Mouse (Mus musculus) midbrain, embryonic 11.5 days (tissue): ENCODE measurements around the gene T2. TPM values are rescaled to one million over a fixed set of nuclear protein-coding genes. Genes with fewer than 3 reads are reported as not detected.
A peak's percentile ranks its signal among the peaks of the same experiment; 100 is the strongest.

Experiments used
- ATAC-seq: fragments of 200-750 bp; cut with Nextera tagmentation; 2 replicates; pipeline ENCODE4 v1.8.0; 2017; ENCODE audit warnings: moderate TSS enrichment, moderate library complexity; ENCODE audit not compliant: low FRiP score
- DNase-seq: peaks from one replicate; pipeline ENCODE4 v3.0.0; 2015; ENCODE audit warnings: low spot score; ENCODE audit errors: missing footprints
- H3K27ac ChIP-seq: fragments of 300-500 bp; sonication (generic); 2 replicates; pipeline ENCODE4 v1.5.1; 2014; ENCODE audit warnings: low read depth, low read length
- H3K27me3 ChIP-seq: fragments of 300-500 bp; sonication (generic); 2 replicates; pipeline ENCODE4 v1.6.1; 2014; ENCODE audit warnings: mild to moderate bottlenecking, low read length, moderate library complexity, mixed read lengths; ENCODE audit not compliant: control insufficient read depth, insufficient read depth
- H3K36me3 ChIP-seq: fragments of 300-500 bp; sonication (generic); 2 replicates; pipeline ENCODE4 v1.6.1; 2014; ENCODE audit warnings: mild to moderate bottlenecking, low read length, moderate library complexity, mixed read lengths; ENCODE audit not compliant: control insufficient read depth, insufficient read depth
- H3K4me1 ChIP-seq: fragments of 300-500 bp; sonication (generic); 2 replicates; pipeline ENCODE4 v1.6.1; 2014; ENCODE audit warnings: low read length; ENCODE audit not compliant: control insufficient read depth, insufficient read depth
- H3K4me2 ChIP-seq: fragments of 300-500 bp; sonication (generic); 2 replicates; pipeline ENCODE4 v1.6.1; 2014; ENCODE audit warnings: mild to moderate bottlenecking, moderate library complexity
- H3K4me3 ChIP-seq: fragments of 300-500 bp; sonication (generic); 2 replicates; pipeline ENCODE4 v1.5.1; 2014; ENCODE audit warnings: low read depth, low read length
- H3K9ac ChIP-seq: fragments of 300-500 bp; sonication (generic); 2 replicates; pipeline ENCODE4 v1.6.1; 2014; ENCODE audit warnings: low read length
- H3K9me3 ChIP-seq: fragments of 300-500 bp; sonication (generic); 2 replicates; pipeline ENCODE4 v1.6.1; 2016; ENCODE audit warnings: low read length; ENCODE audit not compliant: control insufficient read depth
- WGBS: fragments of 180-500 bp; shearing (Covaris S2); extraction: QIAGEN DNeasy Blood & Tissue Kit; methylation state at CpG from one replicate; pipeline ENCODE4 v1.1.7; 2014; 5-methylcytosine and 5-hydroxymethylcytosine counted together
- polyA plus RNA-seq: library from polyadenylated mRNA; unstranded; fragments of >200 nt; fragmentation: Nextera tagmentation; extraction: Ambion mirVana; gene quantifications from 2 replicates; pipeline ENCODE4 v1.2.1, GENCODE M21; 2014

T2 gene
- polyA plus RNA-seq, 1 experiment from 2014 or later = 0.18 TPM

GRCm38 (mm10) chr17:8339666-8340374 lies 16.0 kb upstream of the T2 start:
- peaks cover 37% of the 10 kb centered on the region for H3K27me3 ChIP-seq
- DNase-seq = no peak

GRCm38 (mm10) chr17:8340407-8341359 lies 15.1 kb upstream of the T2 start:
- WGBS = under 1% methylated on average over 57 of the region's 92 CpGs
- ATAC-seq (peak; percentile 82), DNase-seq (peak; percentile 95)
- H3K27me3 ChIP-seq = peaks cover 37% of the 10 kb centered on the region
- H3K9ac ChIP-seq = peak overlapping the region; percentile 71
- peaks cover 6% of the 10 kb centered on the region; the same call in 1 of the 2 replicates for H3K4me1 ChIP-seq
- H3K4me2 ChIP-seq = peak overlapping the region; percentile 99
- H3K9me3 ChIP-seq = no peaks in the 10 kb centered on the region
- peak overlapping the region; percentile 58 for H3K4me3 ChIP-seq
- no peak overlapping the region for H3K27ac ChIP-seq
- H3K36me3 ChIP-seq = no peaks in the 10 kb centered on the region

More at GRCm38 (mm10) chr17:8339666-8340374, 16.0 kb upstream of the T2 start:
- H3K4me1 ChIP-seq = peaks cover 6% of the 10 kb centered on the region; the same call in 1 of the 2 replicates
- no peak overlapping the region; the same call in 1 of the 2 replicates for H3K4me3 ChIP-seq
- no peak overlapping the region; the same call in 1 of the 2 replicates for H3K9ac ChIP-seq
- peak overlapping the region; percentile 99 for H3K4me2 ChIP-seq
- H3K27ac ChIP-seq = no peak overlapping the region
- ATAC-seq = no peak
- H3K36me3 ChIP-seq = no peaks in the 10 kb centered on the region
- WGBS = 21% methylated on average over 8 of the region's 8 CpGs
- H3K9me3 ChIP-seq = no peaks in the 10 kb centered on the region

DNA sequence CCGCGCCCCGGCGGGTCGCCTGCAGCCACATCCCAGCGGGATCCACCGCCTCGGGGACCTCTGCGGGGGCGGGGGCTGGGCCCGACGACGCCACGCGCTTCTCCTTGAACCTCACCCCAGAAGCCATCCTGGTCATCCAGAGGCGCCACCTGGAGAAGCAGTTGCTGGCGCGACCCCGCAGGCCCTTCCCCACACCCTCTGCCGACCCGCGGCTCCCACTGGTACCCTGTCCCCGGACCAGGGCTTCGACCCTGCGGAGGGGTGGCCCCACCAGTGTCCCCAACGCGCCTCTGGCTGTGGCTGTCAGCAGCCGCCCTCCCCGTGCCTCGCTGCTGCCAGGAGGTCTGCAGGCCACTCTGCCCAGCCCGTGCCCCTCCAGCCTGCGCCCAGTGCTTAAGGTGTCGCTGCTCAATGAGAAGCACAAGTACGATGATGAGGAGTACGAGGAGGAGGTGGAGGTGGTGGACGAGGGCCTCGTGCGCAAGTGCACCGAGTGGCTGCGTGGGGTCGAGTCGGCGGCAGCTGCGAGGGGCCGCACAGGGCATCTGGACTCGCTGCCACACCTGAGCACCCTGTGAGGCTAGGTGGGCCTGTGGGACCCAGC lies 14.3 kb upstream of the T2 start:
- DNase-seq (peak; percentile 92), ATAC-seq (peak; percentile 65)
- no peaks in the 10 kb centered on the region for H3K9me3 ChIP-seq
- no peaks in the 10 kb centered on the region for H3K36me3 ChIP-seq
- 7% methylated on average over 45 of the region's 46 CpGs for WGBS
- peak overlapping the region; percentile 99 for H3K4me2 ChIP-seq
- peaks cover 6% of the 10 kb centered on the region; the same call in 1 of the 2 replicates for H3K4me1 ChIP-seq
- no peak overlapping the region for H3K27ac ChIP-seq
- H3K4me3 ChIP-seq = peak overlapping the region; percentile 58
- peak overlapping the region; percentile 71 for H3K9ac ChIP-seq
- H3K27me3 ChIP-seq = peaks cover 37% of the 10 kb centered on the region

DNA sequence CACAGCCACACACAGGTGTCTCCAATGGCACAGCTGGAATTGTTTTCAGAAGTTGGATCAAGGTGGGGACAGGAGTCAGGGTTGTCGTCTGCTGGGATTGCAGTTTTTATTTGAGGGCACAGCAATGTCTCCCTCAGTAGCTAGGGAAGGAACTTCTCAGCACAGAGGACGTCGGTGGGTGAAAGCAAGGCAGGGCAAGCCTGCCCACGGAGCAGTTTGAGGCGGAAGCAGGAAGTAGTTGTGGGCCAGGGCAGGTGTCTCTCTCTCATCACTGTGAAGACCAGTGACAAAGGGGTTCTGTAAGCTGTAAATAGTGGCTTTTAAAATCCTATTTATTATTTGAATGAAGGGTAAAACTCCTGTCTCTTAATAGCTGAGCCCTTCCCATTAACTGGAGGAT lies 13.1 kb upstream of the T2 start:
- H3K9ac ChIP-seq = no peak overlapping the region
- DNase-seq (no peak), ATAC-seq (no peak)
- no peaks in the 10 kb centered on the region for H3K36me3 ChIP-seq
- no peaks in the 10 kb centered on the region for H3K9me3 ChIP-seq
- H3K27ac ChIP-seq = no peak overlapping the region
- no peak overlapping the region for H3K4me3 ChIP-seq
- H3K4me1 ChIP-seq = peaks cover 6% of the 10 kb centered on the region; the same call in 1 of the 2 replicates
- H3K4me2 ChIP-seq = no peak overlapping the region
- WGBS = 46% methylated on average over 5 of the region's 5 CpGs
- H3K27me3 ChIP-seq = peaks cover 37% of the 10 kb centered on the region

DNA sequence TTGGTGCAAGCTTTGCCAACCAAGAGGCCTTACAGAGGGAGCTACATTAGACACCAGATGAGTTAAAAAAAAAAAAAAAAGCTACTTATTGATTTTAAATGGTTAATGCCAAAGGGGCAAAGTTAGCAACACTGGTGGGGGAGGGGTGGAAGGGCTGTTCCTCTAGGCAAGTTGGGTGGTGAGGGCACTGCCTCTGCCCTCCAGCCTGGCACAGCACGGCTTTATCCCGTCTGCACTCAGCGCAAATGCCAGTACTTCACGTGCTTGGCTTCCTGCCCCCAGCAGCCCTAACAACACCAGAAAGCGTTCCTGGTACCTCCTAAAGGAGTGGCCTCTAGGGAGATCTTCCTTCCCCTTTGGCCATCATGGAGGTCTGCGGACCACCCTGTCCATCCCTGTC lies 12.4 kb upstream of the T2 start:
- Histone ChIP-seq H3K4me2 (no peak overlapping the region), H3K27me3 (peaks cover 37% of the 10 kb centered on the region), H3K9me3 (no peaks in the 10 kb centered on the region), H3K4me3 (no peak overlapping the region), H3K9ac (no peak overlapping the region), H3K4me1 (peaks cover 6% of the 10 kb centered on the region; the same call in 1 of the 2 replicates), H3K36me3 (no peaks in the 10 kb centered on the region), H3K27ac (no peak overlapping the region)
- ATAC-seq (no peak), DNase-seq (no peak)
- WGBS = 80% methylated on average over 6 of the region's 6 CpGs

GRCm38 (mm10) chr17:8347765-8348285 lies 8.0 kb upstream of the T2 start:
- H3K4me2 ChIP-seq = no peak overlapping the region
- H3K4me1 ChIP-seq = peaks cover 3% of the 10 kb centered on the region; the same call in 1 of the 2 replicates
- H3K36me3 ChIP-seq = no peaks in the 10 kb centered on the region
- H3K9me3 ChIP-seq = no peaks in the 10 kb centered on the region
- DNase-seq (no peak), ATAC-seq (no peak)
- no peaks in the 10 kb centered on the region for H3K27me3 ChIP-seq
- H3K4me3 ChIP-seq = no peak overlapping the region
- H3K9ac ChIP-seq = no peak overlapping the region
- H3K27ac ChIP-seq = no peak overlapping the region
- 92% methylated on average over 5 of the region's 5 CpGs for WGBS

DNA sequence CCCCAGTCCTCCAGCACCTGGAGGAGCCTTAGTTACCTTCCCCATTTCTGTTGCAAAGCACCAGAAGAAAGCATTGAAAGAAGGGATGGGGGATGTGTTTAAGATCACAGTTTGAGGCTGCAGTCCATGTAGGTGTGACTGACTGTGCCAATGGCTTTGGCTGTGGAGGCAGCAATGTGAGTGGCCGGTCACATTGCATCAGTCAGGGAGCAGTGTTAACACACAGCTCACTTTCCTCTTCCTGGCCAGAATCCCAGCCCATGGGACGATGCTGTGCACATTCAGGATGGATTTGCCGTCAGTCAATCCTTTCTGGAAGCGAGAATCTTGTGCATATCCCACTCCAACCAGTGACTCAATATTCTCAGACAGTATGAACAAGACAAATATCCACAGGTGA lies 6.9 kb upstream of the T2 start:
- peaks cover 3% of the 10 kb centered on the region; the same call in 1 of the 2 replicates for H3K4me1 ChIP-seq
- no peak overlapping the region for H3K4me2 ChIP-seq
- ATAC-seq (no peak), DNase-seq (no peak)
- no peaks in the 10 kb centered on the region for H3K9me3 ChIP-seq
- no peaks in the 10 kb centered on the region for H3K27me3 ChIP-seq
- H3K4me3 ChIP-seq = no peak overlapping the region
- H3K36me3 ChIP-seq = no peaks in the 10 kb centered on the region
- 92% methylated on average over 4 of the region's 4 CpGs for WGBS
- no peak overlapping the region for H3K27ac ChIP-seq
- H3K9ac ChIP-seq = no peak overlapping the region

GRCm38 (mm10) chr17:8351088-8351487 lies 4.7 kb upstream of the T2 start:
- peaks cover 3% of the 10 kb centered on the region; the same call in 1 of the 2 replicates for H3K4me1 ChIP-seq
- no peak overlapping the region for H3K4me3 ChIP-seq
- no peak overlapping the region for H3K9ac ChIP-seq
- H3K36me3 ChIP-seq = no peaks in the 10 kb centered on the region
- no peak overlapping the region for H3K27ac ChIP-seq
- H3K27me3 ChIP-seq = no peaks in the 10 kb centered on the region
- no peak overlapping the region for H3K4me2 ChIP-seq
- H3K9me3 ChIP-seq = no peaks in the 10 kb centered on the region
- 35% methylated on average over 7 of the region's 7 CpGs for WGBS
- peak; percentile 79 for DNase-seq
- no peak for ATAC-seq
